Mouse (Mus musculus): ENCODE results near the gene Pmepa1.
A peak's percentile ranks its signal among the peaks of the same experiment; 100 is the strongest.

DNA sequence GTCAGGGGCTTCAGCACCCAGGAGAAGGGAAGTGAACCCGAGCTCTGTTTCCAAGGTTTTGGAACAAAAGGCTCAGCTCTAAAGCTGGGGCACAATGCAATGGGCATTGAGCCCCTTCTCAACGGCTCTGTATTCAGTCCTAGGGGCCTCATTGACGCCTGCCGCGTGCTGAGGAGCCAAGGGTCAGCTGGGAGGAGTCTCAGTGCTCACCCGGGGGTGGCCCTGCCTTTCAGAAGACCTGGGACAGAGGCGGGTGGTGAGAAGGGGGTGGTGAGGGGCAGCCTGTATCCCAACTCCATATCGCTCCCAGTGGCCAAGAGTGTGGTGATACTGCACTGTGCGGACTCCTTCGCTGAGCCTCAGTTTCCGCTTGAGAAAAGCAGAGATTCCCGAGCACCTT, 33.5 kb downstream of the Pmepa1 start:
- TF ChIP-seq POLR2A (IDR thresholded peaks at IDR 0.05; ENCODE audit: insufficient read length, low read depth), result no peak
- no peak for TF ChIP-seq MYOG (IDR thresholded peaks at IDR 0.05; ENCODE audit: control insufficient read depth in 1 of 3, insufficient read depth in 1 of 3, insufficient read length in 2 of 3, low read depth in 2 of 3)
- TF ChIP-seq USF1 (IDR thresholded peaks at IDR 0.05; ENCODE audit: low read depth), result no peak
- no peak for TF ChIP-seq MYOD1 (IDR thresholded peaks at IDR 0.05; ENCODE audit: control insufficient read depth in 1 of 3, insufficient read length in 2 of 3, low read depth in 2 of 3)
- TF ChIP-seq E2F4 (IDR thresholded peaks at IDR 0.05; ENCODE audit: insufficient read depth), result no peak
- no peak for TF ChIP-seq MAX (IDR thresholded peaks at IDR 0.05; ENCODE audit: low read depth)
- TF ChIP-seq POLR2AphosphoS2 (IDR thresholded peaks at IDR 0.05; ENCODE audit: insufficient read length, low read depth), result peak; percentile 58
- TF ChIP-seq CEBPB (IDR thresholded peaks at IDR 0.05; ENCODE audit: insufficient read depth, poor library complexity, severe bottlenecking), result no peak
- TF ChIP-seq TCF12 (IDR thresholded peaks at IDR 0.05; ENCODE audit: insufficient read depth, poor library complexity, severe bottlenecking), result no peak
- no peak for TF ChIP-seq REST (IDR thresholded peaks at IDR 0.05; ENCODE audit: insufficient read depth, insufficient read length)
